Mouse (Mus musculus) G1E (cell line): ENCODE results near the gene Gdf2. TPM values are rescaled to one million over a fixed set of nuclear protein-coding genes. Genes with fewer than 3 reads are reported as not detected.

Experiments
- ATAC-seq: 2 replicates; pipeline ENCODE4 v1.8.0; 2016; ENCODE audit warnings: mild to moderate bottlenecking; ENCODE audit not compliant: insufficient number of reproducible peaks, poor library complexity, low FRiP score, severe bottlenecking; ENCODE audit errors: extremely low read depth
- DNase-seq: peaks from one replicate; pipeline ENCODE4 v3.0.0; 2012; ENCODE audit warnings: low spot score
- H3K27me3 ChIP-seq: 2 replicates; pipeline ENCODE4 v1.6.1; 2012; ENCODE audit warnings: mild to moderate bottlenecking, low read length, inconsistent platforms; ENCODE audit not compliant: insufficient read depth
- H3K36me3 ChIP-seq: replicated peaks from 2 replicates; pipeline ENCODE3; 2012; ENCODE audit warnings: mild to moderate bottlenecking, inconsistent platforms
- H3K4me1 ChIP-seq: 2 replicates; pipeline ENCODE4 v1.6.1; 2012; ENCODE audit warnings: low read depth, low read length, inconsistent platforms, mixed read lengths; ENCODE audit not compliant: insufficient read depth
- H3K4me3 ChIP-seq: 2 replicates; pipeline ENCODE4 v1.5.1; 2012; ENCODE audit warnings: low read depth, mild to moderate bottlenecking, inconsistent platforms, low read length, moderate library complexity, mixed read lengths
- H3K9me3 ChIP-seq: replicated peaks from 2 replicates; pipeline ENCODE4 v1.6.1; 2012; ENCODE audit warnings: inconsistent platforms
- CTCF ChIP-seq: IDR thresholded peaks from 2 replicates; pipeline ENCODE4 v1.5.1; 2012; ENCODE audit warnings: low read depth, low read length, inconsistent platforms, mixed read lengths
- GATA1 ChIP-seq: IDR thresholded peaks from 2 replicates; pipeline ENCODE4 v1.6.1; 2012; ENCODE audit warnings: borderline replicate concordance, low read length, inconsistent platforms, mixed read lengths
- GATA2 ChIP-seq: IDR thresholded peaks from 2 replicates; pipeline ENCODE4 v1.6.1; 2012; ENCODE audit warnings: low read depth, low read length, inconsistent platforms, borderline replicate concordance
- POLR2AphosphoS5 ChIP-seq: IDR thresholded peaks from 2 replicates; pipeline ENCODE4 v1.6.1; 2012; ENCODE audit warnings: low read depth, low read length, inconsistent platforms; ENCODE audit not compliant: insufficient replicate concordance
- TAL1 ChIP-seq: conservative IDR thresholded peaks from 2 replicates; pipeline ENCODE4 v1.6.1; 2012; ENCODE audit warnings: low read depth, low read length, inconsistent platforms, mixed read lengths
- polyA plus RNA-seq: library from polyadenylated mRNA; stranded (reverse); fragments of >175 nt; gene quantifications from 2 replicates; pipeline ENCODE4 v1.2.3, GENCODE M21; 2012
- total RNA-seq, 2 experiments: library from RNA; stranded (forward) in 1 of 2; stranded (reverse) in 1 of 2; fragments of 200-1000 nt in 1 of 2; fragments of >200 nt in 1 of 2; fragmentation: Nextera tagmentation in 1 of 2; gene quantifications; 2 replicates each; pipeline ENCODE4 v1.2.3; 2014 to 2017

Gdf2 gene
- total and polyA plus RNA-seq, 3 experiments, result 0.16 TPM; not detected in 2

GRCm38 (mm10) chr14:33931853-33932252, 9.0 kb upstream of the Gdf2 start:
- ATAC-seq, result no peak
- Histone ChIP-seq H3K4me3 (no peak overlapping the region), H3K36me3 (no peaks in the 10 kb centered on the region), H3K27me3 (no peaks in the 10 kb centered on the region), H3K4me1 (no peaks in the 10 kb centered on the region), H3K9me3 (peaks cover 76% of the 10 kb centered on the region)
- no peak for DNase-seq
- no peak for TF ChIP-seq GATA2

DNA sequence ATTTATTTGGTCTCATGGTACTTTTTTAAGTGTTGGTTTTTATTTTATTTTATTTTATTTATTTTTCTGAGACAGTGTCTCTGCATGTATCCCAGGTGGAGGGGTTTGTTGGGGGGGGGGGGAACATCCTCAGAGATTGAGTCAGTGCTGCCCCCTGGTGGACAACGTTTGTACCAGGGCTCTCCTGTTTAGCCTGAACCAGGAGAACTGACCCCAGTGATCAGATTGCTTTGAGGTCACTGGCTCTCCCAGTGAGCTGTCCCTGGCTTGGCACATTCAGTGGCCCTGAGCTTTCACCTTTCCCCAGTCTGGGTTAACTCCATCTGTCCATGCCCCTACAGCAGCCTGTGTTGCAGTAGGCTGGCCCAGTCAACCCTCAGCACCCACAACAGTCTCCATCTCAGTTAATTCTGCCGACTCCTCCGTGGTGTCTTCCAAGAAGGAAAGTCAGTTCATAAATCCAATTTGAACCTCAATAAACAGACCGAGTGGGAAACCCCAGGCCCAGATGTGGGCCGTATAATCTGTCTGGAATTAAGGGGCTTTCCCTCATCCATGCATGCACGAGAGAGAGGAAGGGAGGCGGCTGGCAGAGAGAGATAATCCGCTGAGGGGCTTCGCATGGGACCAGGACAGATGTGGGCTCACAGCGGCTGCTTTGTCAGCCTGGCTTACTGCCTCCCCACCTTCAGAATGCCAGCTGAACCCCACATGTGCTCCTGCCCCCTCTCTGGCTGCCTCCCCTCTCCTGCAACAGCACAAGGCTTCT, 7.7 kb upstream of the Gdf2 start:
- Histone ChIP-seq H3K27me3 (no peaks in the 10 kb centered on the region), H3K36me3 (no peaks in the 10 kb centered on the region), H3K4me3 (no peak overlapping the region), H3K4me1 (no peaks in the 10 kb centered on the region), H3K9me3 (peaks cover 68% of the 10 kb centered on the region)
- no peak for TF ChIP-seq GATA1
- TF ChIP-seq POLR2AphosphoS5, result no peak
- TF ChIP-seq TAL1, result no peak
- no peak for TF ChIP-seq GATA2
- TF ChIP-seq CTCF, result no peak
- ATAC-seq (no peak; the same call in 1 of the 2 replicates), DNase-seq (no peak)

GRCm38 (mm10) chr14:33933778-33934317, 7.0 kb upstream of the Gdf2 start:
- Histone ChIP-seq H3K36me3 (no peaks in the 10 kb centered on the region), H3K4me1 (no peaks in the 10 kb centered on the region), H3K4me3 (no peak overlapping the region), H3K27me3 (no peaks in the 10 kb centered on the region), H3K9me3 (peaks cover 67% of the 10 kb centered on the region)
- ATAC-seq (no peak), DNase-seq (no peak)
- TF ChIP-seq CTCF, result no peak
- TF ChIP-seq GATA2, result no peak
- TF ChIP-seq TAL1, result no peak
- no peak for TF ChIP-seq GATA1
- TF ChIP-seq POLR2AphosphoS5, result no peak

DNA sequence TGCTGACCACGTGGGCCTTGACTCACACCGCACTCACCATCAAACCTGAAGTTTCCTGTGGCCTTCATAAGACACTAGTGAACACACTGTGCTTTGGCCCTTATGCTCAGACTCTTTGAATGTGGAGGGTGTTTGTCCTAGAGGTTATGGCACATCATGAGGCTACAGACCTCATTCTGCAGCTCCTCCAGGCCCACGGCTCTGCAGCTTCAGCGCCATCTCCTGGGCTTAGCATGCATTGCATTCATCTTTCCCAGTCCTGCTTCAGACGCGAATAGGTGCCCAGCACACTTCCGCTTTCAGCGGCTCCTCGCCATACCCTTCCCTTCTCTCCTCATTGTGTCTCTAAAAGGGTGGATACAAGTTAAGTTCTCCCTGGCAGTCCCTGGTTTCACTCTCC, 1.7 kb upstream of the Gdf2 start:
- no peak for ATAC-seq
- H3K27me3 ChIP-seq, result no peaks in the 10 kb centered on the region
- no peak overlapping the region for H3K4me3 ChIP-seq
- peaks cover 66% of the 10 kb centered on the region for H3K9me3 ChIP-seq
- no peaks in the 10 kb centered on the region for H3K4me1 ChIP-seq
- no peaks in the 10 kb centered on the region for H3K36me3 ChIP-seq
- TF ChIP-seq CTCF, result no peak
- TF ChIP-seq TAL1, result no peak
- no peak for TF ChIP-seq POLR2AphosphoS5
- TF ChIP-seq GATA2, result no peak
- TF ChIP-seq GATA1, result no peak
- no peak for DNase-seq

DNA sequence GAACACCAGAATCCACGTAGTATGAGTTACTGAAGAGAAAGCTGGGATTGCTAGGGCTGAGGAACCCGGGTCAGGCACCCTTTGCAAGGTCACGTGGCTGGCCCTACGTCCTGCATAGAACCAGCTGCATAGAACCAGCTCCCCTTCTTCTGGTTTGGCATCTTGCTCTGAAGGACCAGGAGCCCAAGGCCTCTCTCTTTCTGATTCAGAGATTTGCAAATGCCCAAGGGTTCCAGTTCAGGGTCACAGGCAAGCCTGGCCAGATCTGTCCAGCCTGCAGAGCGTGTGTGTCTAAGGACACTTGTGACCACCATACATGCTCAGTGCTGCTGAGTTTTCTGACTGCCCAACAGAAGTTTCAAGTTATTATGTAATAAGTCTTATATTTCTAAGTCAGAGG, 1.4 kb downstream of the Gdf2 start:
- DNase-seq (no peak), ATAC-seq (no peak)
- Histone ChIP-seq H3K4me3 (no peak overlapping the region), H3K27me3 (no peaks in the 10 kb centered on the region), H3K4me1 (no peaks in the 10 kb centered on the region), H3K9me3 (peaks cover 73% of the 10 kb centered on the region), H3K36me3 (no peaks in the 10 kb centered on the region)
- TF ChIP-seq CTCF, result no peak

GRCm38 (mm10) chr14:33946125-33946524, 5.3 kb downstream of the Gdf2 start:
- DNase-seq (no peak), ATAC-seq (no peak)
- Histone ChIP-seq H3K27me3 (no peaks in the 10 kb centered on the region), H3K36me3 (no peaks in the 10 kb centered on the region), H3K4me1 (no peaks in the 10 kb centered on the region), H3K9me3 (peaks cover 64% of the 10 kb centered on the region), H3K4me3 (no peak overlapping the region)
- TF ChIP-seq CTCF (no peak), GATA2 (no peak), POLR2AphosphoS5 (no peak), TAL1 (no peak)
